Mouse (Mus musculus): ENCODE measurements around the gene Fkrp. TPM values are rescaled to one million over a fixed set of nuclear protein-coding genes. Genes with fewer than 3 reads are reported as not detected.
A peak's percentile ranks its signal among the peaks of the same experiment; 100 is the strongest.

Fkrp gene
- 8.1 and 12.4 TPM in 2 replicates for total RNA-seq (2015)
- 8.1 and 10.6 TPM in 2 replicates for total RNA-seq (2017)

GRCm38 (mm10) chr7:16816475-16817122, at the start of gene Fkrp:
TSS of gene Fkrp (minus strand) at chr7:16816732.
- ATAC-seq (ENCODE audit: poor library complexity, severe bottlenecking), result peak; percentile 46

- ATAC-seq (ENCODE audit: poor library complexity, severe bottlenecking), result peak; percentile 68
Observed at GRCm38 (mm10) chr7:16859902-16860651, 43.5 kb upstream of the Fkrp start.

GRCm38 (mm10) chr7:16858336-16858735, 41.8 kb upstream of the Fkrp start:
- peak; percentile 82 for ATAC-seq (ENCODE audit: poor library complexity, severe bottlenecking)

- no peak for ATAC-seq (ENCODE audit: poor library complexity, severe bottlenecking)
Observed at GRCm38 (mm10) chr7:16853302-16853831, 36.8 kb upstream of the Fkrp start.

- no peak for ATAC-seq (ENCODE audit: poor library complexity, severe bottlenecking)
Observed at GRCm38 (mm10) chr7:16851636-16852035, 35.1 kb upstream of the Fkrp start.

- ATAC-seq (ENCODE audit: poor library complexity, severe bottlenecking), result no peak
Observed at GRCm38 (mm10) chr7:16848579-16848978, 32.0 kb upstream of the Fkrp start.

GRCm38 (mm10) chr7:16847507-16847906, 31.0 kb upstream of the Fkrp start:
- no peak for ATAC-seq (ENCODE audit: poor library complexity, severe bottlenecking)

- no peak for ATAC-seq (ENCODE audit: poor library complexity, severe bottlenecking)
Observed at GRCm38 (mm10) chr7:16846775-16847174, 30.2 kb upstream of the Fkrp start.

GRCm38 (mm10) chr7:16845820-16846167, 29.3 kb upstream of the Fkrp start:
- no peak for ATAC-seq (ENCODE audit: poor library complexity, severe bottlenecking)

- ATAC-seq (ENCODE audit: poor library complexity, severe bottlenecking), result peak; percentile 13; the same call in 1 of the 2 replicates
Observed at GRCm38 (mm10) chr7:16845072-16845819, 28.7 kb upstream of the Fkrp start.

GRCm38 (mm10) chr7:16844696-16845071, 28.2 kb upstream of the Fkrp start:
- ATAC-seq (ENCODE audit: poor library complexity, severe bottlenecking), result no peak

GRCm38 (mm10) chr7:16843441-16844171, 27.1 kb upstream of the Fkrp start:
- ATAC-seq (ENCODE audit: poor library complexity, severe bottlenecking), result peak; percentile 19

- peak; percentile 70 for ATAC-seq (ENCODE audit: poor library complexity, severe bottlenecking)
Observed at GRCm38 (mm10) chr7:16842645-16843063, 26.1 kb upstream of the Fkrp start, which contains the start of gene Prkd2. TSS of gene Prkd2 (plus strand) at chr7:16842902.

GRCm38 (mm10) chr7:16841561-16842560, 25.3 kb upstream of the Fkrp start:
- ATAC-seq (ENCODE audit: poor library complexity, severe bottlenecking), result peak; percentile 58

- ATAC-seq (ENCODE audit: poor library complexity, severe bottlenecking), result no peak
Observed at GRCm38 (mm10) chr7:16841078-16841477, 24.5 kb upstream of the Fkrp start.

- no peak for ATAC-seq (ENCODE audit: poor library complexity, severe bottlenecking)
Observed at GRCm38 (mm10) chr7:16840109-16840491, 23.6 kb upstream of the Fkrp start.

- ATAC-seq (ENCODE audit: poor library complexity, severe bottlenecking), result no peak
Observed at GRCm38 (mm10) chr7:16839427-16840108, 23.0 kb upstream of the Fkrp start.

- ATAC-seq (ENCODE audit: poor library complexity, severe bottlenecking), result no peak
Observed at GRCm38 (mm10) chr7:16838804-16839426, 22.4 kb upstream of the Fkrp start.
